ENCODE assay signal across 36 mouse cellular contexts in the genomic region with DNA sequence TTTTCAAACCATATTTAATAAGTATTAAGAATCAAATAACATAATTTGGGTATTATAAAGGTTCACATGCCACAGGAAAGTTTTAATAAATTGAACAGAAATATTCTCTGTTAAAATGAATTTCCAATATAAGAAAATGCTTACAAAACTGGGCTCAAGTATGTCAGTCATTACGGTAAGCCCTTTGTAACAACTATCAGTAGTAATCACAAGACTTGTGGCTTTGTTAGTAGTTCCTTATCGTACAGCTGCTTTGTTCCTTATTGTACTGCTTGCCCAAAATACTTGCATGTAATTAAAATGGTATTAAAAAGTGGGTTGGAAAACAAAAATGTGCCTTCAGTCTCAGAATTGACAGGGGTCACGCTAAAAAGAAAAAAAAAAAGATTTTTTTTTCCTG. TPM values are rescaled to one million over a fixed set of nuclear protein-coding genes. Genes with fewer than 3 reads are reported as not detected.
"Had no signal": no experiment of that assay in that cellular context is flagged by ENCODE, and none has a peak within 500 bp of the region (broad histone marks: within the 10 kb centered on the region; RNA-seq: fewer than 3 reads in every experiment).

No protein-coding gene starts in this region.

- DNase-seq: left cerebral cortex, postnatal 4 days; liver; liver, embryonic 13.5 days; liver, postnatal 0 days; lung, adult 18-20 months; lung, adult 2 months; lung, embryonic 14.5 days; lung, postnatal 10 days; lung, postnatal 14 days; lung, postnatal 36 days; lung, postnatal 4 days; midbrain, embryonic 14.5 days had no signal

- ATAC-seq: liver, embryonic 12.5 days; liver, postnatal 0 days; lung, postnatal 0 days; midbrain, embryonic 13.5 days; midbrain, embryonic 15.5 days; midbrain, embryonic 16.5 days had no signal

- H3K27me3 ChIP-seq: limb, embryonic 12.5 days; limb, embryonic 13.5 days; limb, embryonic 15.5 days; liver, embryonic 12.5 days; liver, embryonic 13.5 days; liver, embryonic 15.5 days; lung, embryonic 15.5 days; megakaryocyte, embryonic 14.5 days; midbrain, embryonic 12.5 days; midbrain, embryonic 13.5 days; midbrain, embryonic 15.5 days; neural tube, embryonic 12.5 days had no signal

- H3K27ac ChIP-seq: limb, embryonic 10.5 days; limb, embryonic 12.5 days; limb, embryonic 13.5 days; limb, embryonic 15.5 days; liver, embryonic 12.5 days; liver, embryonic 13.5 days; liver, embryonic 14.5 days; liver, embryonic 15.5 days; lung, embryonic 15.5 days; macrophage; midbrain, embryonic 10.5 days; midbrain, embryonic 12.5 days; midbrain, embryonic 13.5 days; midbrain, embryonic 15.5 days; neural tube, embryonic 12.5 days had no signal

- H3K4me2 ChIP-seq: limb, embryonic 12.5 days; limb, embryonic 13.5 days; limb, embryonic 15.5 days; liver, embryonic 11.5 days; liver, embryonic 12.5 days; liver, embryonic 13.5 days; liver, embryonic 15.5 days; lung, embryonic 14.5 days; lung, embryonic 15.5 days; midbrain, embryonic 11.5 days; midbrain, embryonic 12.5 days; midbrain, embryonic 13.5 days; midbrain, embryonic 15.5 days; neural tube, embryonic 12.5 days had no signal

- H3K4me3 ChIP-seq: limb, embryonic 10.5 days; limb, embryonic 12.5 days; limb, embryonic 13.5 days; limb, embryonic 15.5 days; liver, embryonic 12.5 days; liver, embryonic 13.5 days; liver, embryonic 15.5 days; lung, embryonic 15.5 days; megakaryocyte, embryonic 14.5 days; midbrain, embryonic 10.5 days; midbrain, embryonic 12.5 days; midbrain, embryonic 13.5 days; midbrain, embryonic 15.5 days; myocyte; neural tube, embryonic 12.5 days had no signal

- H3K9ac ChIP-seq: limb, embryonic 12.5 days; limb, embryonic 13.5 days; limb, embryonic 15.5 days; liver, embryonic 12.5 days; liver, embryonic 13.5 days; liver, embryonic 14.5 days; liver, embryonic 15.5 days; liver, postnatal 0 days; lung, embryonic 14.5 days; lung, embryonic 15.5 days; midbrain, embryonic 12.5 days; midbrain, embryonic 13.5 days; midbrain, embryonic 15.5 days; neural tube, embryonic 12.5 days had no signal

- H3K4me1 ChIP-seq: limb, embryonic 10.5 days; limb, embryonic 12.5 days; limb, embryonic 13.5 days; limb, embryonic 15.5 days; liver, embryonic 12.5 days; liver, embryonic 13.5 days; liver, embryonic 15.5 days; lung, embryonic 15.5 days; megakaryocyte, embryonic 14.5 days; midbrain, embryonic 10.5 days; midbrain, embryonic 12.5 days; midbrain, embryonic 13.5 days; midbrain, embryonic 15.5 days; neural tube, embryonic 12.5 days had no signal

- H3K36me3 ChIP-seq: limb, embryonic 10.5 days; limb, embryonic 12.5 days; limb, embryonic 13.5 days; limb, embryonic 15.5 days; liver, embryonic 12.5 days; liver, embryonic 13.5 days; liver, embryonic 15.5 days; lung, embryonic 15.5 days; midbrain, embryonic 10.5 days; midbrain, embryonic 12.5 days; midbrain, embryonic 13.5 days; midbrain, embryonic 15.5 days; neural tube, embryonic 12.5 days had no signal

- H3K9me3 ChIP-seq: limb, embryonic 10.5 days; limb, embryonic 12.5 days; limb, embryonic 13.5 days; limb, embryonic 15.5 days; liver, embryonic 12.5 days; liver, embryonic 13.5 days; liver, embryonic 15.5 days; lung, embryonic 15.5 days; megakaryocyte, embryonic 14.5 days; midbrain, embryonic 10.5 days; midbrain, embryonic 12.5 days; midbrain, embryonic 13.5 days; midbrain, embryonic 15.5 days; neural tube, embryonic 12.5 days had no signal

RNA-seq across cellular contexts. Expression of a gene that starts 32.4 kb away (rescaled TPM):
- total RNA-seq: megakaryocyte progenitor cell, adult 5-6 weeks; megakaryocyte, adult 5-6 weeks; megakaryocyte-erythroid progenitor cell, adult 5-6 weeks; monocyte, adult 5-6 weeks had no signal
- polyA plus RNA-seq: macrophage had no signal
